Mouse (Mus musculus): ENCODE results near the gene Cst7. TPM values are rescaled to one million over a fixed set of nuclear protein-coding genes. Genes with fewer than 3 reads are reported as not detected.

Gene Cst7
- polyA plus RNA-seq, 1 experiment = 11.1 TPM

DNA sequence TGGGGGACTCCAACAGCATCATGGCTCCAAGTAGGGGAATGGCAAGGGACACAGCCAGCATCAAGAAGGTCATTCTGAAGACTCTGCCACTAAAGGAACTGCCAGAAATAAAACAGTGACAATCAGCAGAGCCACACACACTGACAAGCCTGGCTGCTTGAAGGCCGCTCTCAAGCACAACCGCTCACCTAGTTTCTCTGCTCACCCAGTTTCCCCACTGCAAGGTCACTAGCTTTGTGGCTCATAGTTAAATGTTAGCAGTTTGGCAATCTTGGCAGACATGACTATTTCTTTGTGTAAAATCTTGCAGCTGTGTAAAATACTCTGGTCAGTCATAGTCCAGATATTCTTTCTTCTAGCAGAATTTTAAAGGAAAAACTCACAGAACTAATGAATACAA, 30.0 kb downstream of the Cst7 start:
- H3K4me3 ChIP-seq (ENCODE audit: control insufficient read depth, insufficient read depth, low read length) = no peak overlapping the region
- no peaks in the 10 kb centered on the region for H3K36me3 ChIP-seq (ENCODE audit: control insufficient read depth, insufficient read depth, low read length)
- H3K27ac ChIP-seq (ENCODE audit: control insufficient read depth, insufficient read depth, low read length) = no peak overlapping the region
- no peaks in the 10 kb centered on the region for H3K4me1 ChIP-seq (replicated peaks; ENCODE audit: control insufficient read depth, insufficient read depth, low read length)
- DNase-seq = no peak
- TF ChIP-seq POLR2A (IDR thresholded peaks at IDR 0.05; ENCODE audit: control insufficient read depth, extremely low read depth, insufficient read depth, low read length, poor library complexity) = no peak
- TF ChIP-seq CTCF (IDR thresholded peaks at IDR 0.05; ENCODE audit: borderline replicate concordance, control insufficient read depth, extremely low read depth, insufficient read depth, low read length, poor library complexity) = no peak
- 97% methylated on average over 2 of the region's 2 CpGs for WGBS
- H3K27me3 ChIP-seq (ENCODE audit: control insufficient read depth, insufficient read depth, low read length) = no peaks in the 10 kb centered on the region

DNA sequence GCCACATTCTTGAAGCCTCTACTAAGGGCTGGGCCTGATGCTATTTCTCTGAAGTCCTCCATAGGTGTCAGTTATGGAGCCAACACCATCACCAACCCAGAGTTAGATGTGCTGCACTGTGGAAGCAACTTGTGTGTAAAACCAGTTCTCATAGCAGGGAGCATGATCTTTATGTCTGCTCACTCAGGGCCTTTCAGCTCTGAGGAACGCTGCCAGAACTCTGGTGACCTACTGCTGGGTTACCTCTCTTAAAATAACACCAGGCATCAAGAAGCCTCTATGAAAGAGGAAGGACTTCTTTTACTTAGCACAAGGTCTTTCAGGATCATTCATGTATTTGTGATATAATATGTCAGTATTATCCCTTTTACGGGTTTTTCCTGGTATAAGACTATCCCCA, 32.0 kb downstream of the Cst7 start:
- Histone ChIP-seq H3K4me1 (replicated peaks; ENCODE audit: control insufficient read depth, insufficient read depth, low read length) (no peaks in the 10 kb centered on the region), H3K27me3 (ENCODE audit: control insufficient read depth, insufficient read depth, low read length) (no peaks in the 10 kb centered on the region), H3K4me3 (ENCODE audit: control insufficient read depth, insufficient read depth, low read length) (no peak overlapping the region), H3K27ac (ENCODE audit: control insufficient read depth, insufficient read depth, low read length) (no peak overlapping the region), H3K36me3 (ENCODE audit: control insufficient read depth, insufficient read depth, low read length) (no peaks in the 10 kb centered on the region)
- TF ChIP-seq POLR2A (IDR thresholded peaks at IDR 0.05; ENCODE audit: control insufficient read depth, extremely low read depth, insufficient read depth, low read length, poor library complexity) = no peak
- TF ChIP-seq CTCF (IDR thresholded peaks at IDR 0.05; ENCODE audit: borderline replicate concordance, control insufficient read depth, extremely low read depth, insufficient read depth, low read length, poor library complexity) = no peak
- 95% methylated on average over 2 of the region's 2 CpGs for WGBS
- no peak for DNase-seq

GRCm38 (mm10) chr2:150604802-150605201, 34.6 kb downstream of the Cst7 start:
- Histone ChIP-seq H3K27me3 (ENCODE audit: control insufficient read depth, insufficient read depth, low read length) (no peaks in the 10 kb centered on the region), H3K36me3 (ENCODE audit: control insufficient read depth, insufficient read depth, low read length) (no peaks in the 10 kb centered on the region), H3K4me3 (ENCODE audit: control insufficient read depth, insufficient read depth, low read length) (no peak overlapping the region), H3K27ac (ENCODE audit: control insufficient read depth, insufficient read depth, low read length) (no peak overlapping the region), H3K4me1 (replicated peaks; ENCODE audit: control insufficient read depth, insufficient read depth, low read length) (peaks cover 4% of the 10 kb centered on the region)
- DNase-seq = no peak
- TF ChIP-seq POLR2A (IDR thresholded peaks at IDR 0.05; ENCODE audit: control insufficient read depth, extremely low read depth, insufficient read depth, low read length, poor library complexity) (no peak), CTCF (IDR thresholded peaks at IDR 0.05; ENCODE audit: borderline replicate concordance, control insufficient read depth, extremely low read depth, insufficient read depth, low read length, poor library complexity) (no peak)
- WGBS = 90% methylated on average over 2 of the region's 2 CpGs

DNA sequence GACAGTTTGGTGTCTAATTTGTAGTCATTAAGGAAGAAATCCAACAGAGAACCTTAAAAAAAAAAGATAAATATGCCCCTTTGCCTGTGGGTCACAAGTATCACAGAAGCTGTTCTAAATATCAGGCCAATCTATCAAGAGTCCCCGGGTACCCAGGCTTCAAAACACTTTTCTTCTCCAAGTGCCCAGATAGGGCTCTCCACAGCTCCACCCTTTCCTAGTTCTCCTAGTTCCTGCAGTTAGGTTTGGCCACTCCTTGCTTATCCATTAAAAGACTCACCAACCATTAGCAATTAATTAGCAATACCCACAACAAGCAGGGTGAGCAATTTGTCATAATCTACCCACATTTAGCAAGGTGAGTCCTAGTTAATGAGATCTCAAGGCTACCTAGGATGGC, 36.9 kb downstream of the Cst7 start:
- Histone ChIP-seq H3K4me3 (ENCODE audit: control insufficient read depth, insufficient read depth, low read length) (no peak overlapping the region), H3K36me3 (ENCODE audit: control insufficient read depth, insufficient read depth, low read length) (no peaks in the 10 kb centered on the region), H3K27me3 (ENCODE audit: control insufficient read depth, insufficient read depth, low read length) (no peaks in the 10 kb centered on the region), H3K27ac (ENCODE audit: control insufficient read depth, insufficient read depth, low read length) (no peak overlapping the region), H3K4me1 (replicated peaks; ENCODE audit: control insufficient read depth, insufficient read depth, low read length) (peaks cover 4% of the 10 kb centered on the region)
- no peak for DNase-seq
- no peak for TF ChIP-seq POLR2A (IDR thresholded peaks at IDR 0.05; ENCODE audit: control insufficient read depth, extremely low read depth, insufficient read depth, low read length, poor library complexity)
- no peak for TF ChIP-seq CTCF (IDR thresholded peaks at IDR 0.05; ENCODE audit: borderline replicate concordance, control insufficient read depth, extremely low read depth, insufficient read depth, low read length, poor library complexity)
- WGBS = 77% methylated on average over 1 of the region's 1 CpGs

DNA sequence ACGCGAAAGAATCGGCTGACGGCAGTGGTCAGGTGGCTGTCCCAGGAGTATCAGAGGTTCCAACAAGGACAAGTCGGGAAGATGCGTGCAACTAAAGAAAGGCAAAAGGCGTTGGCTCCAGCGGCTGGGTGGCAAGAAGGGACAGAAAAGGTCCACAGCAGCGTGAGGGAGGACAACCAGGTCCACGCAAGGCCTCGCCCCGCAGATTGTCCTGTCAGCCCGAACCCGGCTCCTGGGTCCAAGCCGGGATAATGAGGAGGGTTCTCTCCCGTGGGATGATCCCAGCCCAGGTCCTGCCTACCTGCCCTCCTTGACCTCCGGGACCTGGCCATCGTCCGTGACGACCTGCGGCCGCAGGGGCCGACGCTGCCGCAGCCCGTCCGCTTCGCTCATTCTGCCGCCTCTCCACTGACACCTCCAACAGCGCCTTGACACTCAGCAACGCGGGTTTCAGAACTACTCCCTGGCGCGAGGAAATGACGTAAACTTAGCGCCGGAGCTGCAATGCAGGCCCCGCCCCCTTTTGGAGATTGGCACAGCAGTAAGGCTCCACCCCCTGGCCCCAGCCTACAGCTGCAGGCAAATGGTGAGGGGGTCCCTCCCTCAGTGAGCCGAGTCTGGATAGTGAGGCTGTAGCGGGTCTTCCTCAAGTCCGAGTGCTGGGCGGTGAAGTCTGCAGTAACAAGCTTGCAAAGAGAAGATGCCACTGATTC, 38.0 kb downstream of the Cst7 start, which contains the start of gene Apmap:
TSS of gene Apmap (minus strand) at position 481 of the 713 bp plus-strand sequence.
- peaks cover 4% of the 10 kb centered on the region for H3K4me1 ChIP-seq (replicated peaks; ENCODE audit: control insufficient read depth, insufficient read depth, low read length)
- DNase-seq = peak; percentile 98
- H3K4me3 ChIP-seq (ENCODE audit: control insufficient read depth, insufficient read depth, low read length) = peak within 1 kb of the TSS; percentile 78
- no peak within 1 kb of the TSS for H3K27ac ChIP-seq (ENCODE audit: control insufficient read depth, insufficient read depth, low read length)
- no peaks in the 10 kb centered on the region for H3K36me3 ChIP-seq (ENCODE audit: control insufficient read depth, insufficient read depth, low read length)
- H3K27me3 ChIP-seq (ENCODE audit: control insufficient read depth, insufficient read depth, low read length) = no peaks in the 10 kb centered on the region
- WGBS = under 1% methylated on average over 42 of the region's 42 CpGs
- TF ChIP-seq CTCF (IDR thresholded peaks at IDR 0.05; ENCODE audit: borderline replicate concordance, control insufficient read depth, extremely low read depth, insufficient read depth, low read length, poor library complexity) = peak; percentile 53; the same call in 1 of the 2 replicates
- TF ChIP-seq POLR2A (IDR thresholded peaks at IDR 0.05; ENCODE audit: control insufficient read depth, extremely low read depth, insufficient read depth, low read length, poor library complexity) = peak; percentile 70

DNA sequence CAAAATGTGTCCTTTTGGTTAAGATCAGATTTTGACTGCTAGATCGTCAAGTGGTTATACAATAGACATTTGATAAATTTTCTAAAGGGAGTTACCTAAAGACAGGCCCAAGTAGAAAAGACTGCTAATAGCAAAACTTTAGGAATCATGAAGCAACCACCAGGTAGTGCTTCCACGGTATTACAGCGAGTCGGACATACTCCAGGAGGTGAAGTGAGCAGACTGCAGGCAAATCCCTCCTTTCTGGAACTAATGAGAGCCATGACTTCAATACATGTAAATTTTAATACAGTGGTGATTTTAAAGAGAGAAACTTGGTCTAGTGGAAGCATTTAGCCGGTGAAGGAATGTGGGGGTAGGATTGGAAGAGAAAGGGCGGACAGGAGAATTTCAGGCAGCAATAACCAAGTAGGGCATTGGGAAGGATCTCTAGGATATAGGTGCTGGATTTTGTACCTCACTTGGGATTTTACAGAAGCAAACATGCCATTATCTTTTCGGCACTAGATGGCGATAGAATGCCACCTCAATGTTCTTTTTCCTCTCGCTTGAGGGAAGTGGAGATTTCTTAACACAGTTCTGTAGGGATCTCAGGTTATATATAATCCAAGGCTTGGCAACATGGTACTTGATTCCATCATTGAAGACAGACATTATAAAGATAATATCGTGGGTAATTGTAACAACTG, 38.8 kb downstream of the Cst7 start:
- no peak for TF ChIP-seq CTCF (IDR thresholded peaks at IDR 0.05; ENCODE audit: borderline replicate concordance, control insufficient read depth, extremely low read depth, insufficient read depth, low read length, poor library complexity)
- no peak for TF ChIP-seq POLR2A (IDR thresholded peaks at IDR 0.05; ENCODE audit: control insufficient read depth, extremely low read depth, insufficient read depth, low read length, poor library complexity)
- WGBS = 2% methylated on average over 10 of the region's 10 CpGs
- H3K4me3 ChIP-seq (ENCODE audit: control insufficient read depth, insufficient read depth, low read length) = peak overlapping the region; percentile 78; the same call in 1 of the 2 replicates
- no peak overlapping the region for H3K27ac ChIP-seq (ENCODE audit: control insufficient read depth, insufficient read depth, low read length)
- H3K4me1 ChIP-seq (replicated peaks; ENCODE audit: control insufficient read depth, insufficient read depth, low read length) = peaks cover 4% of the 10 kb centered on the region
- H3K27me3 ChIP-seq (ENCODE audit: control insufficient read depth, insufficient read depth, low read length) = no peaks in the 10 kb centered on the region
- no peaks in the 10 kb centered on the region for H3K36me3 ChIP-seq (ENCODE audit: control insufficient read depth, insufficient read depth, low read length)
- peak; percentile 63 for DNase-seq
